Comparison of ENCODE assay signal across 14 mouse cellular contexts in the genomic region with DNA sequence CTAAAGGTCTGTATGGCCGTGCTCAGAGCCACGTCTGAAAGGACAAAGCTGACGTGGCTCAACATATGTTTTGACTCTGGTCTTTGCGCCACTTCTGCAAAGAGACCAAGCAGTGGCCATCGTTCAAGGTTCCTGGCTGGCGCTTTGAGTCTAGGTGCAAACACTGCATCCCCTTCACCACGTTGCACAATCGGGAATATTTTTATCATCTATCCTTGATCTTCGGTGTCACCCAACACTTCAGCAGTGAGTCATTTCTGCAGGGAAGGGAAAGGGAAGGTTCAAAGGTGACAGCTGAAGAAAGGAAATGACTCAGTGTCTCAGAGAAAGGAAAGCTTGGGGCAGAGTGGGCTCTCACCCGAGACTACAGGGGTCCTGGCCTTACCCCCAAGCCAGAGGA. TPM values are rescaled to one million over a fixed set of nuclear protein-coding genes. Genes with fewer than 3 reads are reported as not detected.
DNase-seq lines count a peak whose midpoint lies in the region; ATAC-seq lines count a peak whose summit lies in the region.
"Had no signal": no experiment of that assay in that cellular context is flagged by ENCODE, and none has a peak within 500 bp of the region (broad histone marks: within the 10 kb centered on the region; RNA-seq: fewer than 3 reads in every experiment).

No protein-coding gene starts in this region.

- no peaks in the 10 kb centered on the region for H3K27me3 ChIP-seq in heart, embryonic 12.5 days (replicated peaks)
- H3K27me3 ChIP-seq in limb, embryonic 15.5 days, result no peaks in the 10 kb centered on the region
- no peaks in the 10 kb centered on the region for H3K27me3 ChIP-seq in limb, embryonic 10.5 days (ENCODE audit: low read depth, poor library complexity, severe bottlenecking)
- no peaks in the 10 kb centered on the region for H3K27me3 ChIP-seq in liver, embryonic 16.5 days (ENCODE audit: control insufficient read depth, insufficient read depth, low read depth, low read length)
- H3K27me3 ChIP-seq: neural tube, embryonic 13.5 days had no signal

- 42% methylated on average over 10 of the region's 10 CpGs for WGBS in heart, embryonic 12.5 days
- WGBS in limb, embryonic 15.5 days, result 75% methylated on average over 10 of the region's 10 CpGs
- WGBS in limb, embryonic 10.5 days, result 79% methylated on average over 10 of the region's 10 CpGs
- 39% methylated on average over 10 of the region's 10 CpGs for WGBS in liver, embryonic 16.5 days (ENCODE audit: insufficient replicate concordance)

- H3K4me3 ChIP-seq in heart, embryonic 12.5 days, result no peak overlapping the region
- no peak overlapping the region for H3K4me3 ChIP-seq in limb, embryonic 15.5 days
- no peak overlapping the region for H3K4me3 ChIP-seq in limb, embryonic 10.5 days
- no peak overlapping the region for H3K4me3 ChIP-seq in liver, embryonic 16.5 days (ENCODE audit: low read depth, low read length)
- H3K4me3 ChIP-seq: neural tube, embryonic 13.5 days had no signal

- H3K9ac ChIP-seq in heart, embryonic 12.5 days, result peak overlapping the region; percentile 44
- no peak overlapping the region for H3K9ac ChIP-seq in limb, embryonic 15.5 days
- no peak overlapping the region for H3K9ac ChIP-seq in liver, embryonic 16.5 days (ENCODE audit: low read depth, low read length)
- H3K9ac ChIP-seq: neural tube, embryonic 13.5 days had no signal

- H3K27ac ChIP-seq in heart, embryonic 12.5 days (ENCODE audit: poor library complexity, severe bottlenecking), result peak overlapping the region; percentile 72
- H3K27ac ChIP-seq in limb, embryonic 15.5 days, result 0 out of 2 replicates have a peak overlapping the region, but pooled peaks have one; percentile 27
- H3K27ac ChIP-seq in limb, embryonic 10.5 days, result no peak overlapping the region
- peak overlapping the region; percentile 68 for H3K27ac ChIP-seq in liver, embryonic 16.5 days (ENCODE audit: low read length)
- H3K27ac ChIP-seq: neural tube, embryonic 13.5 days had no signal

- no peak for ATAC-seq in heart, embryonic 12.5 days (ENCODE audit: insufficient number of reproducible peaks, low FRiP score)
- no peak for ATAC-seq in limb, embryonic 15.5 days (ENCODE audit: insufficient number of reproducible peaks, low FRiP score, low TSS enrichment, low read depth)
- peak; percentile 49 for ATAC-seq in liver, embryonic 16.5 days (ENCODE audit: low read depth)
- ATAC-seq: inflammation-experienced regulatory T-cells, adult 6 months had no signal

- H3K4me2 ChIP-seq in heart, embryonic 12.5 days, result 0 out of 2 replicates have a peak overlapping the region, but pooled peaks have one; percentile 4
- no peak overlapping the region for H3K4me2 ChIP-seq in limb, embryonic 15.5 days
- no peak overlapping the region for H3K4me2 ChIP-seq in liver, embryonic 16.5 days (ENCODE audit: low read depth, low read length)
- H3K4me2 ChIP-seq: midbrain, embryonic 11.5 days; neural tube, embryonic 13.5 days had no signal

- DNase-seq in heart, postnatal 14 days, result no peak
- no peak for DNase-seq in limb, embryonic 10.5 days (ENCODE audit: low spot score)
- peak; percentile 73 for DNase-seq in adrenal gland, postnatal 14 days
- no peak for DNase-seq in frontal cortex, postnatal 25 days (ENCODE audit: low spot score in 2 of 2)
- DNase-seq in gastrocnemius, adult 18-20 months (ENCODE audit: low spot score), result no peak
- DNase-seq: cerebellum, postnatal 25 days; right cerebral cortex, adult 18-20 months; thymus, postnatal 25 days had no signal

- peaks cover 28% of the 10 kb centered on the region for H3K36me3 ChIP-seq in heart, embryonic 12.5 days
- peaks cover 87% of the 10 kb centered on the region for H3K36me3 ChIP-seq in limb, embryonic 15.5 days
- H3K36me3 ChIP-seq in limb, embryonic 10.5 days, result peaks cover 90% of the 10 kb centered on the region
- no peaks in the 10 kb centered on the region; the same call in 1 of the 2 replicates for H3K36me3 ChIP-seq in liver, embryonic 16.5 days (ENCODE audit: control insufficient read depth, insufficient read depth)

- H3K9me3 ChIP-seq in heart, embryonic 12.5 days (replicated peaks), result no peaks in the 10 kb centered on the region
- H3K9me3 ChIP-seq in limb, embryonic 15.5 days, result no peaks in the 10 kb centered on the region
- no peaks in the 10 kb centered on the region for H3K9me3 ChIP-seq in limb, embryonic 10.5 days (replicated peaks)
- H3K9me3 ChIP-seq in liver, embryonic 16.5 days (replicated peaks; ENCODE audit: control insufficient read depth, low read length), result no peaks in the 10 kb centered on the region
- H3K9me3 ChIP-seq: neural tube, embryonic 13.5 days had no signal

- H3K4me1 ChIP-seq in heart, embryonic 12.5 days (replicated peaks), result peaks cover 65% of the 10 kb centered on the region
- peaks cover 4% of the 10 kb centered on the region for H3K4me1 ChIP-seq in limb, embryonic 15.5 days
- peaks cover 21% of the 10 kb centered on the region for H3K4me1 ChIP-seq in limb, embryonic 10.5 days
- peaks cover 37% of the 10 kb centered on the region for H3K4me1 ChIP-seq in liver, embryonic 16.5 days (ENCODE audit: control insufficient read depth, low read depth, low read length)

- intact Hi-C loops in heart, postnatal 14 days (cut with DNase I), result loop anchor here (2.0 kb wide), 1 partner anchor 16 kb away; no protein-coding TSS in a partner anchor

RNA-seq across cellular contexts. Expression of a gene that starts 42.2 kb away (rescaled TPM):
- polyA plus RNA-seq in heart, embryonic 12.5 days (2016; fragmentation: Nextera tagmentation; extraction: Ambion mirVana), result 24.1 and 24.2 TPM in 2 replicates
- 10 to 100 TPM; 47.6 to 50.0 TPM for total RNA-seq in heart, postnatal 14 days (2021)
- 14.6 and 15.1 TPM in 2 replicates for polyA plus RNA-seq in limb, embryonic 15.5 days (2015; fragmentation: Nextera tagmentation; extraction: Ambion mirVana)
- 13.0 and 15.2 TPM in 2 replicates for polyA plus RNA-seq in limb, embryonic 10.5 days (2016; fragmentation: Nextera tagmentation; extraction: Ambion mirVana)
- 39.3 and 44.9 TPM in 2 replicates for total RNA-seq in adrenal gland, postnatal 14 days (2021)
- 7.7 and 10.5 TPM in 2 replicates for polyA plus RNA-seq in liver, embryonic 16.5 days (2015; fragmentation: Nextera tagmentation; extraction: Ambion mirVana)
- 10 to 100 TPM; 17.6 to 22.5 TPM for total RNA-seq in gastrocnemius, adult 18-20 months (2021)
